Mouse (Mus musculus) stomach, embryonic 15.5 days (tissue): ENCODE data around the gene 2010109A12Rik. TPM values are rescaled to one million over a fixed set of nuclear protein-coding genes. Genes with fewer than 3 reads are reported as not detected.

Source experiments
- ATAC-seq: fragments of 200-750 bp; cut with Nextera tagmentation; 2 replicates; pipeline ENCODE4 v1.8.0; 2017; ENCODE audit warnings: low read depth, moderate number of reproducible peaks, moderate TSS enrichment; ENCODE audit not compliant: insufficient read depth, low FRiP score
- H3K27ac ChIP-seq: fragments of 300-500 bp; sonication (generic); 2 replicates; pipeline ENCODE4 v1.5.1; 2015; ENCODE audit warnings: mild to moderate bottlenecking, inconsistent platforms
- H3K27me3 ChIP-seq: fragments of 300-500 bp; sonication (generic); replicated peaks from 2 replicates; pipeline ENCODE4 v1.6.1; 2015; ENCODE audit warnings: inconsistent platforms
- H3K36me3 ChIP-seq: fragments of 300-500 bp; sonication (generic); 2 replicates; pipeline ENCODE4 v1.6.1; 2015; ENCODE audit warnings: inconsistent platforms
- H3K4me1 ChIP-seq: fragments of 300-500 bp; sonication (generic); 2 replicates; pipeline ENCODE4 v1.6.1; 2015; ENCODE audit warnings: inconsistent platforms
- H3K4me2 ChIP-seq: fragments of 300-500 bp; sonication (generic); 2 replicates; pipeline ENCODE4 v1.6.1; 2015; ENCODE audit warnings: mild to moderate bottlenecking, inconsistent platforms
- H3K4me3 ChIP-seq: fragments of 300-500 bp; sonication (generic); replicated peaks from 2 replicates; pipeline ENCODE4 v1.5.1; 2015; ENCODE audit warnings: inconsistent platforms
- H3K9ac ChIP-seq: fragments of 300-500 bp; sonication (generic); 2 replicates; pipeline ENCODE4 v1.6.1; 2015; ENCODE audit warnings: inconsistent platforms
- H3K9me3 ChIP-seq: fragments of 300-500 bp; sonication (generic); 2 replicates; pipeline ENCODE4 v1.6.1; 2016; ENCODE audit warnings: inconsistent platforms
- WGBS: fragments of 180-500 bp; shearing (Covaris S2); methylation state at CpG from one replicate; pipeline ENCODE4 v1.1.7; 2015; 5-methylcytosine and 5-hydroxymethylcytosine counted together
- polyA plus RNA-seq: library from polyadenylated mRNA; unstranded; fragments of >200 nt; fragmentation: Nextera tagmentation; extraction: Ambion mirVana; gene quantifications from 2 replicates; pipeline ENCODE4 v1.2.1, GENCODE M21; 2015

The 2010109A12Rik gene
- polyA plus RNA-seq, 1 experiment from 2014 or later: 1.5 TPM

DNA sequence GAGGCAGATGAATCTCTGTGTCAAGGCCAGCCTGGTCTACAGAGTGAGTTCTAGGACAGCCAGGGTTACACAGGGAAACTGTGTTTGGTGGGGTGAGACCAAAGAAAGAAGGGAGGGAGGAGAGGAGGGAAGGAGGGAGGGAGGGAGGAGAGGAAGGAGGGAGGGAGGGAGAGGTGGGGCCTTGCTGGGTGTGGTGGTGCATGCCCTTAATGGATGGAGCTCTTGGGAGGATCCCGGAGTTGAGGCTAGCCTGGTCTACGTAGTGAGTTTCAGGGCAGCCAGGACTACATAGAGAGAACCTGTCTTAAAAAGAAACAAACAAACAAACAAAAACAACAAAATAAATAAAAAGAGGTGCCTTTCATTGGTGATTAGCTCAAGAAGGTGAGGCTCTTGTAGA is 26.5 kb downstream of the 2010109A12Rik start:
- no peak overlapping the region for H3K4me2 ChIP-seq
- no peaks in the 10 kb centered on the region for H3K4me1 ChIP-seq
- no peaks in the 10 kb centered on the region for H3K36me3 ChIP-seq
- ATAC-seq: no peak
- H3K4me3 ChIP-seq: no peak overlapping the region
- H3K9ac ChIP-seq: no peak overlapping the region
- WGBS: 88% methylated on average over 2 of the region's 2 CpGs
- no peak overlapping the region for H3K27ac ChIP-seq
- no peaks in the 10 kb centered on the region for H3K27me3 ChIP-seq
- H3K9me3 ChIP-seq: no peaks in the 10 kb centered on the region

DNA sequence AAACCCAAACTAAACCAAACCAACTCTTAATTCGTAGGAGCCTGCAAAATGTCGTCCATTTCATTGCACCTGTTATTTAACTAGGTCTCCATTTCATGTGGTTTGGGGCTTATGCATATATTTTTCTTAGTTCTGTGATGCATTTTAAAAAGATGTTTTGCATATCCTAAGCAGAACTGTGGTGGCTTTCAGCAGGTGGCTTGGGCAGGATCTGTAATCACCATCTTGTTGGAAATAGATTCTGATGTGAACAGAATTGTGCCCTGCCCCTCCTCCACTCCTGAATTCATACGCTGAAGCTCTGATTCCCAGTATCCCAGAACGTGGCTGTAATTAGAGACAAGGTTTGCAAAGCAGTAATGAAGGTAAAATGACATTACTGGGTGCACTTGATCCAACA is 27.8 kb downstream of the 2010109A12Rik start:
- H3K4me1 ChIP-seq: no peaks in the 10 kb centered on the region
- H3K4me2 ChIP-seq: no peak overlapping the region
- no peak overlapping the region for H3K27ac ChIP-seq
- H3K27me3 ChIP-seq: no peaks in the 10 kb centered on the region
- no peak overlapping the region for H3K9ac ChIP-seq
- no peaks in the 10 kb centered on the region for H3K9me3 ChIP-seq
- WGBS: 72% methylated on average over 4 of the region's 4 CpGs
- H3K36me3 ChIP-seq: no peaks in the 10 kb centered on the region
- ATAC-seq: no peak
- no peak overlapping the region for H3K4me3 ChIP-seq

DNA sequence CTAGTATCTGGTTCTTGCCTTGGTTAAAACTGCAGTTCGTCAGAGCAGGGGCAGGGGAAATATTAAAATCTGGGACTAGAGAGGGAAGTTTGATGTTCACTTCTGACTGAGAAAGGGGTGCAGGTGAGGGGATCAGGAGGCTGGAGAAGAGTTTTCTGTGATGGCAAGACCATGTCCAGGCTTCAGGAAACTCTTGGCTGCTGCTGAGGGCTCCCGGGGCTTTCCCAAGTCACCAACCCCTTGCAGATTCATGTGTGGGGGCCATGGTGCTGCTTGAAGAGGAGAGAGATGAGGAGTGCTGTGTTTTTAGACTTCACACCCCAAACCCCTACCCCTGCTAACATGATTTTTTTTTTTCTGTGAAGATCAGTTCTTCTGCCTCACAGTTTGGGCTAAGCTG is 28.3 kb downstream of the 2010109A12Rik start:
- WGBS: 78% methylated on average over 2 of the region's 2 CpGs
- Histone ChIP-seq H3K27ac (no peak overlapping the region), H3K9ac (no peak overlapping the region), H3K27me3 (no peaks in the 10 kb centered on the region), H3K4me2 (no peak overlapping the region), H3K4me1 (no peaks in the 10 kb centered on the region), H3K9me3 (no peaks in the 10 kb centered on the region), H3K36me3 (no peaks in the 10 kb centered on the region), H3K4me3 (no peak overlapping the region)
- no peak for ATAC-seq

DNA sequence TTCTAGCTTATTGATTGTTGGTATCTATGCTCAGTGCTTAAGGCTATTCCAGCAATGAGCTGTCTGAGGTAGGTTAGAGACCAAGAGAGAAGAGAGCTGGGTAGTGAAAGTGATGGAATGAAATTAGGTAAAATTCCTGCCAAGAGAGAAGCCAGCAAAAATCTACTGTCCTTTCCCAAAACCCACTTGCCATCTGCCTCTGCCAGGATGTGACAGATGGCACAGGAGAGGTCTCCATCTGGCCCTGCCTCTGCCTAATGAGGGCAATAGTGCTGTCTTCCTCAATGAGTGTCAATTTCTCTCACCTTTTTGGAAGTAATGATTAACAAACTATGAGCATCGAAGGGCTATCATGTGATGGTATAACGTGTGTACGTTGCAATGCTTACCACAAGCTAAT is 29.6 kb downstream of the 2010109A12Rik start:
- H3K36me3 ChIP-seq: no peaks in the 10 kb centered on the region
- no peak overlapping the region for H3K27ac ChIP-seq
- no peak overlapping the region for H3K9ac ChIP-seq
- H3K4me1 ChIP-seq: no peaks in the 10 kb centered on the region
- no peak for ATAC-seq
- no peaks in the 10 kb centered on the region for H3K9me3 ChIP-seq
- H3K4me3 ChIP-seq: no peak overlapping the region
- no peak overlapping the region for H3K4me2 ChIP-seq
- H3K27me3 ChIP-seq: no peaks in the 10 kb centered on the region
- WGBS: 87% methylated on average over 3 of the region's 3 CpGs

DNA sequence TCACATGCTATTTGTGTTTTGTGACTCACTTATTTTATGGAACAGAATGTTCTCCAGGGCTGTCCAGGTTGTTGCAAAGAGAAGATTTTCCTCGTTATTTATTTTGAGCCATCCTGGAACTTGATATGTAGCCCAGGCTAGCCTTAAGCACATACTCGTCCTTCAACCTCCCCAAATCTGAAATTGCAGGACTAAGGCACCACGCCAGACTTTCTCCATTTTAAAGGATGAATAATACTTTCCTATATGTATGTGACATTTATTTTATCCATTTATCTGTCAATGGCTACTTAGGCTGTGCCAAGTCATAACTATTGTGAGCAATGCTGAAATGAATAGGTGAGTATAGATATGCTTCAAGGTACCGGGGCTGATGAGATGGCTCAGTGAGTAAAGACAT is 30.2 kb downstream of the 2010109A12Rik start:
- 76% methylated on average over 4 of the region's 4 CpGs for WGBS
- H3K36me3 ChIP-seq: no peaks in the 10 kb centered on the region
- H3K9ac ChIP-seq: no peak overlapping the region
- no peaks in the 10 kb centered on the region for H3K27me3 ChIP-seq
- no peak for ATAC-seq
- no peak overlapping the region for H3K4me3 ChIP-seq
- H3K9me3 ChIP-seq: no peaks in the 10 kb centered on the region
- no peak overlapping the region for H3K4me2 ChIP-seq
- H3K27ac ChIP-seq: no peak overlapping the region
- H3K4me1 ChIP-seq: no peaks in the 10 kb centered on the region

DNA sequence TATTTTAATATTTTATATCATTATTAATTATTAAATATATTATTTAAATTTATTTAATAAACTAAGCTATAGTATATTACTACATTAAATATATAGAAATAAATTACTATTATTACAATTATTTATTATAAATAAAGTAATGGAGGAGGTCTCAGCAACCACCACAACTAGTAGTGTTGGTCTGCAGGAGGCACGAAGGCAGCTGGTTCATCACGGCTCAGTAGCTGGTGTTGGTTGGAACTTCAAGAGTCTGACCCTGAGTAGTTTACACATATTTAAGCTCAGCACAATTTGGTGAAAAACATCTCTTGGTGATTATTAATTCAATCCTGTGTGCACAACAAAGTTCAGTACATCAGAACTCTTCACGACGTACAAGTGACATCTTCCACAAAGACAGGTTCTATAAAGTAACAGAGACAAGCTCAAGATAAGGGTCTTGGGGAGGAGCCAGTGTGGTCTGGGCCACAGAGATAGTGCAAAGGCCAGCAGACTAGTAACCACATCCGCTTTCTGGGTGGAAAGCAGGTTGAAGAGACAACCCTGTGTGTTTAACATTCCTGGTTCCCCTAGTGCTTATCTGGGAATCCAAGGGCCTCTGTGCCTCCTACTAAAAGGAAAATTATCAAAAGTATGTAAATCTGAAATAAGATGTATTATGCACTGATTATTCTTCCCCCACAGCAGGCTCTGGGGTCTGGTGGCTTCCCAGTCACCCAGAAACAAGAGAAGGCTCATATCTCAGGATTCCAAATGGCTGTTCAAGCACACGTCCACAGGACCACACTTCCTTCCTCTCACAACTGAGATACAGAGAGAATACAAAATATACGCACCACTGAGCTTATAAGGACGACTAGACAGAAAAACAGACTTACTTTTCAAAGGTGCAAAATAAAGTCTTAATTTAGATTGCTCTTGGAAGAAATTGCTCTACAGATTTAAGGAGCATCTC is 33.5 kb downstream of the 2010109A12Rik start:
- peak; percentile 91; the same call in 1 of the 2 replicates for ATAC-seq
- no peak overlapping the region for H3K4me3 ChIP-seq
- no peak overlapping the region for H3K4me2 ChIP-seq
- 71% methylated on average over 8 of the region's 8 CpGs for WGBS
- no peak overlapping the region for H3K27ac ChIP-seq
- no peaks in the 10 kb centered on the region for H3K4me1 ChIP-seq
- no peaks in the 10 kb centered on the region for H3K9me3 ChIP-seq
- H3K9ac ChIP-seq: no peak overlapping the region
- no peaks in the 10 kb centered on the region for H3K36me3 ChIP-seq
- H3K27me3 ChIP-seq: no peaks in the 10 kb centered on the region

DNA sequence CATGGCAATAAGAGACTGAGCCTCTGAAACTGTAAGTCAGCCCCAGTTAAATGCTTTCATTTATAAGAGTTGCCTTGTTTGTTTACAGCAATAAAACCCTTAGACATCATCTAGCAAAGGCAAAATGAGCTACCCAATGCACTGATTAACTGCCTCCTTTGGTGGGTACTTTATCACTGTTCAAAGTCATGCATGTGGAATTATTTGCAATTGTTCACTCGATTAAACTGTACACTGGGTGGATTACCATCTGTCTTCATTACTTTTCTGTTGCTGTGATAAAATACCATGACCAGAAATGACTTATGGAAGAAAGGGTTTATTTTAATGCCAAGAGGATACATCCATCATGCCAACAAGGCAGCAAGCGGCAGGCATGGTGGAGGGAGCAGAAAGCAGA is 39.0 kb downstream of the 2010109A12Rik start:
- no peak overlapping the region for H3K9ac ChIP-seq
- H3K4me1 ChIP-seq: no peaks in the 10 kb centered on the region
- ATAC-seq: no peak
- H3K36me3 ChIP-seq: no peaks in the 10 kb centered on the region
- no peak overlapping the region for H3K4me2 ChIP-seq
- H3K9me3 ChIP-seq: no peaks in the 10 kb centered on the region
- no peak overlapping the region for H3K27ac ChIP-seq
- 64% methylated on average over 2 of the region's 2 CpGs for WGBS
- H3K27me3 ChIP-seq: no peaks in the 10 kb centered on the region
- H3K4me3 ChIP-seq: no peak overlapping the region

DNA sequence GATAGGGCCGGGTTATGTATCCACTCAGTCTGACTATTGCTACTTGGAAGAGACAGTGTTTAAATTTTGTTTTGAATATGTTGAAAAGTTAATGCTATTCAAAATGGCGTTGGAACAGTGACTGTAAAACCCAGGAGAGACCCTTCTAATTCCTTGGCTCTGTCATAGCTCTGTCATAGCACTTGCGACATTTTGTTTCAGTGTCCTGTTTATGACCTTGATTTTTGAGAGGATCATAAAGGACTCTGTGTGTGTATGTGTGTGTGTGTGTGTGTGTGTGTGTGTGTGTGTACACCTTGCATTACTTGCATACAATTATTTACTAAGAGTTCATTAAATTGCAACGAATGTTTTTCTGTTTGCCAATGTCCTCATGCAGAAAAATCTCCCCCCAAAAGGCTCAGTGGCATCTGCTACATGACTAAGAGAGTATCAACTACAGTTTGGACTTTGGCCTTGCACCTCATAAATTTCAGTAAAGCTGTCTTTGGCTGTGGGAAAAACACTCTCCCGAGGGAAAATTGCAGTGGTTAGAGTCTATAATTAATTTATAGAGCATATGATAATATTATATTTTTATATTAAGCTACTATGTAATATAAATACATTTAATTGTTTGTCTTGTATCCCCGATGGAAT is 43.7 kb downstream of the 2010109A12Rik start:
- ATAC-seq: no peak
- H3K4me1 ChIP-seq: no peaks in the 10 kb centered on the region
- H3K9ac ChIP-seq: no peak overlapping the region
- no peaks in the 10 kb centered on the region for H3K36me3 ChIP-seq
- no peaks in the 10 kb centered on the region for H3K9me3 ChIP-seq
- 69% methylated on average over 6 of the region's 6 CpGs for WGBS
- no peak overlapping the region for H3K27ac ChIP-seq
- H3K4me3 ChIP-seq: no peak overlapping the region
- H3K27me3 ChIP-seq: no peaks in the 10 kb centered on the region
- no peak overlapping the region for H3K4me2 ChIP-seq

DNA sequence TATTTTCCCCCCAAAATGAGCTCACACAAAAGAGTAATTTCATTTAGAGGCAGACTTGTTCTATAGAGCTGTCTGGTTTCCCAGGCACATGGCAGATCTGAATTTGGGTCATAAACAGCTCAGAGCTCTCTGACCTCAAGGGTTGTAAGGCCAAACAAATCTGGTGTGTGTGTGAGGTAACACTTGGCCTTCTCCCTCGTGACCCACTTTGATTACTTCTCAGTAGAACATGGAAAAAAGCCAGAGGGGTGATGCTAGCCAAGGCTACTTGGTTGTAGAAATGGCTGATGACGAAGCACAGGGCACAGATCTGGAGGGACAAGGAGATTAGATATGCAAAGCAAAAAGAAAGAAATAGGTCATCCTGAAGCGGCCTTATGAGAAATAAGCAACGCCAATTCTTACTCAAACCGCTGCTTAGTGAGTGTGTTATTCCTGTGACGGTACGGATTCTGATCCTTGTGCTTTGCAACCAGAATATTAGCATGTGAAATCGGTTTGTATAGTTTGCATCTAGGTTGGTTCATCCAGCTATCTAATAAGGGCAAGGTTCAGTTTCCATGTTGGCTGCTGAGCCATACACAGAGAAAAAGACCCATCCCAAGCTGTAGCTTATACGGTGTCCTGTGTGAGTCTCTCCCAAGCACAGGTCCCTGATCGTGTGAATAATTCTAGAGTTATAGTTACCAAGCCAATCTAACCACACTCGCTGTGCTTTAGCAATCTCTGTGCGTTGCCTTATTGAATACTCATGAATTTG is 44.9 kb downstream of the 2010109A12Rik start:
- no peak overlapping the region for H3K9ac ChIP-seq
- 83% methylated on average over 12 of the region's 12 CpGs for WGBS
- H3K9me3 ChIP-seq: no peaks in the 10 kb centered on the region
- H3K27ac ChIP-seq: no peak overlapping the region
- ATAC-seq: no peak
- no peak overlapping the region for H3K4me2 ChIP-seq
- H3K4me3 ChIP-seq: no peak overlapping the region
- no peaks in the 10 kb centered on the region for H3K4me1 ChIP-seq
- no peaks in the 10 kb centered on the region for H3K27me3 ChIP-seq
- no peaks in the 10 kb centered on the region for H3K36me3 ChIP-seq

DNA sequence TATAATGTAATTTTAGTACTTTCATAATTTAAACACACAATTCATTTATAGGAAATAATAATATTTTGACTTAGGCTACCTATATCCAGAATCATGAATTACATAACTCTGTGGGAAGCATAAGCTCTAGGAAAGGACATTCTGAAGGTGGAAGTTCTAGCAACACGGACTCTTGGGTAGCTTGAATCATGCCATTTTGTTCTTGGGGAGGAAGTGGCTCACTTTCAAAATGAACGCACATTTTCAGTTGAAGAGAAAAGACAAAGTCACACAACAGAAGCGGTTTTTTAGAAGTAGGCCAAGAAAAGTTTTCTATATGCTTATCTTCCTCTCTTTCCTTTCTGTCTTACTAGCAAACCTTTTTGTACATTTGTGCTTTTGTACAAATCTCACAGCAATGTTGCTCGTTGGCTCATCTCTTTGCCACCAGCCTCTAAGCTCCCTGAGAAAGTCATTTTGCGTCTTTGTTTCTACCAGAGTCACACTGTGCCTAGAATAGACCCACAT is 49.5 kb downstream of the 2010109A12Rik start:
- no peak for ATAC-seq

DNA sequence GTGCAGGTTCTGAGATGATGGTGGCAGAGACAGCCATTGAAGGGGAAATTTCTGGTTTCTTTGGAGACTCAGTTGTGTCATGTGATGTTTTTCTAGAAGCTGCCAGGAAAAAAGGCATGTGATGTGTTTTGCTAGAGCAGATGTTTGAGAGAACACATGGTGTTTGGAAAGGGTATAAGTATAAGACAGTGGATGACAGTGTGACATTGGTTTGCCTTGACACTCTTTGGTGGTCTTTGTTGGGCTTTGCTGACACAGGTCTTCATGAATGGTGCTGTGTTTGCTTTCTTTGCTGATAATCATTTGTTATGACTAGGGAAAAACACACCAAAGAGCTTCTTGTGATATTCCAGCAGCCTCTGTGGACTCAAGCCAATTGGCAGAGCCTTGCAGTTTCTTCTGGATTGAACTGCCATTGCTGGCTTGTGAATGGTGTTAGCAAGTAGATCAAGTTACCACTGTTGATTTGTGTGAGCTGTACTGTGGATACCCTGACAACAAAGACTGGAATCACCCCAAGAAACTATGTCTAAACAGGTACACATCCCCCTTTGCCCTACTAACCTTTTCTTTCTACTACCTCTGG is 50.6 kb downstream of the 2010109A12Rik start:
- Histone ChIP-seq H3K4me3 (no peak overlapping the region), H3K4me2 (no peak overlapping the region), H3K4me1 (no peaks in the 10 kb centered on the region), H3K36me3 (no peaks in the 10 kb centered on the region), H3K27me3 (no peaks in the 10 kb centered on the region), H3K9ac (no peak overlapping the region), H3K9me3 (no peaks in the 10 kb centered on the region), H3K27ac (no peak overlapping the region)
- ATAC-seq: no peak

More for the DNA sequence above, 49.5 kb downstream of the 2010109A12Rik start:
- Histone ChIP-seq H3K9ac (no peak overlapping the region), H3K27me3 (no peaks in the 10 kb centered on the region), H3K4me1 (no peaks in the 10 kb centered on the region), H3K27ac (no peak overlapping the region), H3K4me2 (no peak overlapping the region), H3K36me3 (no peaks in the 10 kb centered on the region), H3K4me3 (no peak overlapping the region), H3K9me3 (no peaks in the 10 kb centered on the region)
- WGBS: 86% methylated on average over 5 of the region's 5 CpGs
